Comparison of ENCODE assay signal across 9 mouse cellular contexts in genomic region chr9:32562409-32562808, GRCm38 (mm10). TPM values are rescaled to one million over a fixed set of nuclear protein-coding genes. Genes with fewer than 3 reads are reported as not detected.
DNase-seq lines count a peak whose midpoint lies in the region; ATAC-seq lines count a peak whose summit lies in the region.
"Had no signal": no experiment of that assay in that cellular context is flagged by ENCODE, and none has a peak within 500 bp of the region (broad histone marks: within the 10 kb centered on the region; RNA-seq: fewer than 3 reads in every experiment).

No protein-coding gene starts in this region.

- no peak overlapping the region for H3K27ac ChIP-seq in limb, embryonic 11.5 days (replicated peaks; ENCODE audit: low read depth, low read length)
- no peak overlapping the region for H3K27ac ChIP-seq in limb, embryonic 10.5 days
- H3K27ac ChIP-seq in forebrain, embryonic 14.5 days (ENCODE audit: low read depth, low read length) = no peak overlapping the region
- H3K27ac ChIP-seq: neural tube, embryonic 13.5 days had no signal

- 32% methylated on average over 9 of the region's 9 CpGs for WGBS in limb, embryonic 11.5 days
- 50% methylated on average over 9 of the region's 9 CpGs for WGBS in limb, embryonic 10.5 days
- WGBS in forebrain, embryonic 14.5 days = 70% methylated on average over 9 of the region's 9 CpGs

- H3K4me2 ChIP-seq in limb, embryonic 11.5 days (ENCODE audit: low read depth, severe bottlenecking) = no peak overlapping the region
- no peak overlapping the region for H3K4me2 ChIP-seq in forebrain, embryonic 14.5 days (ENCODE audit: low read length)
- H3K4me2 ChIP-seq: neural tube, embryonic 13.5 days had no signal

- H3K4me1 ChIP-seq in limb, embryonic 11.5 days (ENCODE audit: control insufficient read depth, insufficient read depth, low read length) = peaks cover 28% of the 10 kb centered on the region
- H3K4me1 ChIP-seq in limb, embryonic 10.5 days = peaks cover 73% of the 10 kb centered on the region
- no peaks in the 10 kb centered on the region for H3K4me1 ChIP-seq in forebrain, embryonic 14.5 days (ENCODE audit: control insufficient read depth, insufficient read depth, low read length)
- H3K4me1 ChIP-seq: neural tube, embryonic 13.5 days had no signal

- H3K9ac ChIP-seq in limb, embryonic 11.5 days (ENCODE audit: low read length) = no peak overlapping the region
- no peak overlapping the region for H3K9ac ChIP-seq in forebrain, embryonic 14.5 days (ENCODE audit: low read length)
- H3K9ac ChIP-seq: neural tube, embryonic 13.5 days had no signal

- intact Hi-C loops in left cerebral cortex, postnatal 4 days (cut with DNase I) = no loop called here

- H3K36me3 ChIP-seq in limb, embryonic 11.5 days (ENCODE audit: control insufficient read depth, insufficient read depth, low read length) = no peaks in the 10 kb centered on the region
- no peaks in the 10 kb centered on the region for H3K36me3 ChIP-seq in limb, embryonic 10.5 days
- H3K36me3 ChIP-seq in forebrain, embryonic 14.5 days (ENCODE audit: control insufficient read depth, insufficient read depth, low read length) = no peaks in the 10 kb centered on the region
- H3K36me3 ChIP-seq: neural tube, embryonic 13.5 days had no signal

- DNase-seq in limb, embryonic 11.5 days (ENCODE audit: low spot score) = no peak
- no peak for DNase-seq in limb, embryonic 10.5 days (ENCODE audit: low spot score)
- peak; percentile 39 for DNase-seq in brain, adult 2 months (ENCODE audit: low read depth, low spot score)
- DNase-seq in kidney, postnatal 14 days = peak; percentile 56
- no peak for DNase-seq in left cerebral cortex, postnatal 4 days
- no peak for DNase-seq in forebrain, embryonic 14.5 days (ENCODE audit: low spot score)
- DNase-seq in layer of hippocampus, adult 11-12 months (ENCODE audit: low spot score) = no peak

- no peaks in the 10 kb centered on the region for H3K27me3 ChIP-seq in limb, embryonic 11.5 days (ENCODE audit: control insufficient read depth, insufficient read depth, low read length)
- H3K27me3 ChIP-seq in limb, embryonic 10.5 days (ENCODE audit: low read depth, poor library complexity, severe bottlenecking) = no peaks in the 10 kb centered on the region
- no peaks in the 10 kb centered on the region for H3K27me3 ChIP-seq in forebrain, embryonic 14.5 days (replicated peaks; ENCODE audit: control insufficient read depth, insufficient read depth, low read length)

- H3K9me3 ChIP-seq in limb, embryonic 11.5 days (ENCODE audit: control insufficient read depth, low read length) = no peaks in the 10 kb centered on the region
- H3K9me3 ChIP-seq in limb, embryonic 10.5 days (replicated peaks) = no peaks in the 10 kb centered on the region
- H3K9me3 ChIP-seq in forebrain, embryonic 14.5 days (replicated peaks; ENCODE audit: control insufficient read depth, low read length) = no peaks in the 10 kb centered on the region
- H3K9me3 ChIP-seq: neural tube, embryonic 13.5 days had no signal

- H3K4me3 ChIP-seq in limb, embryonic 11.5 days (ENCODE audit: low read depth, low read length) = no peak overlapping the region
- H3K4me3 ChIP-seq in limb, embryonic 10.5 days = no peak overlapping the region
- H3K4me3 ChIP-seq in forebrain, embryonic 14.5 days (ENCODE audit: low read depth, low read length) = no peak overlapping the region
- H3K4me3 ChIP-seq: neural tube, embryonic 13.5 days had no signal

- ATAC-seq in limb, embryonic 11.5 days (ENCODE audit: insufficient number of reproducible peaks, low FRiP score, low TSS enrichment, low read depth) = peak; percentile 47; the same call in 1 of the 2 replicates
- ATAC-seq in monocyte, adult 5-6 weeks (replicated peaks; ENCODE audit: insufficient number of reproducible peaks, low FRiP score, low TSS enrichment, poor library complexity, severe bottlenecking) = peak; percentile 73
- no peak for ATAC-seq in forebrain, embryonic 14.5 days

RNA-seq across cellular contexts. Expression of gene Fli1, which starts 19.7 kb away (rescaled TPM):
- 62.2 and 68.3 TPM in 2 replicates for polyA plus RNA-seq in limb, embryonic 11.5 days (2014; fragmentation: Nextera tagmentation; extraction: Ambion mirVana)
- polyA plus RNA-seq in limb, embryonic 10.5 days (2016; fragmentation: Nextera tagmentation; extraction: Ambion mirVana) = 50.6 and 71.2 TPM in 2 replicates
- 94.4 to 137 TPM (median 98.0 TPM) in 3 replicates for total RNA-seq in monocyte, adult 5-6 weeks (2017)
- total RNA-seq in left cerebral cortex, postnatal 4 days (2021) = 1 to 10 TPM; 8.5 to 10.0 TPM
- 5.5 and 6.2 TPM in 2 replicates for polyA plus RNA-seq in forebrain, embryonic 14.5 days (2014; fragmentation: Nextera tagmentation; extraction: Ambion mirVana)

Comparison
In these comparisons a context has a peak if more than half of its experiments do, and no peak if none do; other contexts are left out.
1. DNase-seq: peak in brain, adult 2 months (single experiment) and kidney, postnatal 14 days (single experiment); none in limb, embryonic 11.5 days (single experiment), limb, embryonic 10.5 days (single experiment), left cerebral cortex, postnatal 4 days (single experiment), forebrain, embryonic 14.5 days (single experiment) and layer of hippocampus, adult 11-12 months (single experiment).